Mouse (Mus musculus): ENCODE measurements around the gene Ccdc186. TPM values are rescaled to one million over a fixed set of nuclear protein-coding genes. Genes with fewer than 3 reads are reported as not detected.

Gene Ccdc186
- polyA plus RNA-seq, 1 experiment from 2014 or later, result 20.2 TPM

GRCm38 (mm10) chr19:56828305-56828704 is 6.3 kb upstream of the Ccdc186 start:
- H3K4me2 ChIP-seq (ENCODE audit: low read length), result no peak overlapping the region
- H3K4me1 ChIP-seq (ENCODE audit: control insufficient read depth, insufficient read depth, low read depth, low read length), result no peaks in the 10 kb centered on the region
- WGBS, result 84% methylated on average over 11 of the region's 11 CpGs
- ATAC-seq, result no peak
- no peaks in the 10 kb centered on the region for H3K9me3 ChIP-seq (ENCODE audit: control insufficient read depth, low read length)
- H3K27ac ChIP-seq (ENCODE audit: low read depth, low read length), result no peak overlapping the region
- H3K27me3 ChIP-seq (replicated peaks; ENCODE audit: control insufficient read depth, insufficient read depth, low read length), result no peaks in the 10 kb centered on the region
- no peak overlapping the region for H3K4me3 ChIP-seq (ENCODE audit: low read length)
- H3K9ac ChIP-seq (ENCODE audit: low read depth, low read length), result no peak overlapping the region
- H3K36me3 ChIP-seq (ENCODE audit: control insufficient read depth, insufficient read depth, low read length), result no peaks in the 10 kb centered on the region

GRCm38 (mm10) chr19:56826047-56826631 is 4.1 kb upstream of the Ccdc186 start, which contains the start of gene Tdrd1:
TSS of gene Tdrd1 (plus strand) at chr19:56826209.
- H3K9me3 ChIP-seq (ENCODE audit: control insufficient read depth, low read length), result no peaks in the 10 kb centered on the region
- no peaks in the 10 kb centered on the region for H3K27me3 ChIP-seq (replicated peaks; ENCODE audit: control insufficient read depth, insufficient read depth, low read length)
- H3K4me3 ChIP-seq (ENCODE audit: low read length), result peak within 1 kb of the TSS; percentile 20; the same call in 1 of the 2 replicates
- peaks cover 3% of the 10 kb centered on the region for H3K4me1 ChIP-seq (ENCODE audit: control insufficient read depth, insufficient read depth, low read depth, low read length)
- no peak within 1 kb of the TSS for H3K27ac ChIP-seq (ENCODE audit: low read depth, low read length)
- no peak within 1 kb of the TSS for H3K9ac ChIP-seq (ENCODE audit: low read depth, low read length)
- 60% methylated on average over 44 of the region's 44 CpGs for WGBS
- no peak for ATAC-seq
- peak within 1 kb of the TSS; percentile 47 for H3K4me2 ChIP-seq (ENCODE audit: low read length)
- no peaks in the 10 kb centered on the region for H3K36me3 ChIP-seq (ENCODE audit: control insufficient read depth, insufficient read depth, low read length)

DNA sequence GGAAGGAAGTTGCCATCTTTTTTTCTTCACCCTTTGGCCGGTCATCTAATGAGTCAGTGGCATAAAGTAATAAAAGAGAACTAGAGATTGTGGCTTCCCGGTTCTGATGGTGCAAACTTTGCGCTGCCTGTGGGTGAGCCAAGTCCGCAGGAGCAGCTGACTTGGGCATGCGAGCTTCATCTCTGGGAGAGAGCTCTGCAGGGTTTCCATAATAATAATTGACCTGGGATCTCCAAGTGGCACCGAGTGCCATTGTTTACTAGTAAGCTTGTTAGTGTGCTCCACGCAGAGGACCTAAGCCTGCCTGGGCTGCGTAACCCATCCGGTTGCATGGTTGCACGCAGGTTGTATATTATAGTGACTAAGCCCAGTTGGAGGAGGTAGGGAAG is 452 bp upstream of the Ccdc186 start:
- peaks cover 24% of the 10 kb centered on the region for H3K4me1 ChIP-seq (ENCODE audit: control insufficient read depth, insufficient read depth, low read depth, low read length)
- H3K27ac ChIP-seq (ENCODE audit: low read depth, low read length), result 0 out of 2 replicates have a peak overlapping the region, but pooled peaks have one; percentile 6
- WGBS, result 17% methylated on average over 10 of the region's 10 CpGs
- ATAC-seq, result peak; percentile 52
- H3K9ac ChIP-seq (ENCODE audit: low read depth, low read length), result peak overlapping the region; percentile 96
- H3K4me3 ChIP-seq (ENCODE audit: low read length), result peak overlapping the region; percentile 92
- peak overlapping the region; percentile 74 for H3K4me2 ChIP-seq (ENCODE audit: low read length)
- H3K36me3 ChIP-seq (ENCODE audit: control insufficient read depth, insufficient read depth, low read length), result no peaks in the 10 kb centered on the region
- no peaks in the 10 kb centered on the region for H3K9me3 ChIP-seq (ENCODE audit: control insufficient read depth, low read length)
- no peaks in the 10 kb centered on the region for H3K27me3 ChIP-seq (replicated peaks; ENCODE audit: control insufficient read depth, insufficient read depth, low read length)

- peak overlapping the region; percentile 93 for H3K27ac ChIP-seq (ENCODE audit: low read depth, low read length)
- H3K4me1 ChIP-seq (ENCODE audit: control insufficient read depth, insufficient read depth, low read depth, low read length), result peaks cover 24% of the 10 kb centered on the region
- H3K9me3 ChIP-seq (ENCODE audit: control insufficient read depth, low read length), result no peaks in the 10 kb centered on the region
- no peaks in the 10 kb centered on the region for H3K36me3 ChIP-seq (ENCODE audit: control insufficient read depth, insufficient read depth, low read length)
- ATAC-seq, result no peak
- H3K4me2 ChIP-seq (ENCODE audit: low read length), result peak overlapping the region; percentile 66
- H3K27me3 ChIP-seq (replicated peaks; ENCODE audit: control insufficient read depth, insufficient read depth, low read length), result no peaks in the 10 kb centered on the region
- 4% methylated on average over 22 of the region's 22 CpGs for WGBS
- peak overlapping the region; percentile 96 for H3K9ac ChIP-seq (ENCODE audit: low read depth, low read length)
- peak overlapping the region; percentile 92 for H3K4me3 ChIP-seq (ENCODE audit: low read length)
These were observed 771 bp downstream of the Ccdc186 start for GRCm38 (mm10) chr19:56821040-56821797.

GRCm38 (mm10) chr19:56817851-56818526 is 4.0 kb downstream of the Ccdc186 start:
- no peaks in the 10 kb centered on the region for H3K9me3 ChIP-seq (ENCODE audit: control insufficient read depth, low read length)
- H3K27me3 ChIP-seq (replicated peaks; ENCODE audit: control insufficient read depth, insufficient read depth, low read length), result no peaks in the 10 kb centered on the region
- peak overlapping the region; percentile 30 for H3K4me2 ChIP-seq (ENCODE audit: low read length)
- 29% methylated on average over 14 of the region's 14 CpGs for WGBS
- no peak overlapping the region for H3K4me3 ChIP-seq (ENCODE audit: low read length)
- no peak overlapping the region for H3K27ac ChIP-seq (ENCODE audit: low read depth, low read length)
- peak overlapping the region; percentile 37; the same call in 1 of the 2 replicates for H3K9ac ChIP-seq (ENCODE audit: low read depth, low read length)
- peaks cover 24% of the 10 kb centered on the region for H3K4me1 ChIP-seq (ENCODE audit: control insufficient read depth, insufficient read depth, low read depth, low read length)
- ATAC-seq, result no peak
- H3K36me3 ChIP-seq (ENCODE audit: control insufficient read depth, insufficient read depth, low read length), result no peaks in the 10 kb centered on the region

DNA sequence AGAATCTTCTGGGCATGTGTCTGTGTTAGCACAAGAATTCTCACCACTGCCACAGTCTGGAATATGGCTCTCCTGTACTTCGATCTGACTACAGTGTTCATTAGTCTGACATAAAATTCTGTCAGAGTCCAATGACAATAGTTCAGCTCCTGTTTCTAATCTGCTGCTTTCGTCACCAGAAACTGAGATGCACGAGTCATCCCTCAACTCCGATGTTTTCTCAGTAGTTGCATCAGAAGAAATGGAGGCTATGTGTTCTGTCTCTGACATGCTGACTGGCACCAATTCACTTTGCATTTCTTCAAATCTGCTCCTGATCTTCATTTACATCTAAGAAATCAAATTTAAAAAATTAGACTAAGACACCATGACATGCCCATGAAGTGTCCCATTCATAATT is 8.6 kb downstream of the Ccdc186 start:
- 93% methylated on average over 4 of the region's 4 CpGs for WGBS
- Histone ChIP-seq H3K27me3 (replicated peaks; ENCODE audit: control insufficient read depth, insufficient read depth, low read length) (no peaks in the 10 kb centered on the region), H3K9me3 (ENCODE audit: control insufficient read depth, low read length) (no peaks in the 10 kb centered on the region), H3K27ac (ENCODE audit: low read depth, low read length) (no peak overlapping the region), H3K4me2 (ENCODE audit: low read length) (no peak overlapping the region), H3K4me1 (ENCODE audit: control insufficient read depth, insufficient read depth, low read depth, low read length) (peaks cover 11% of the 10 kb centered on the region), H3K9ac (ENCODE audit: low read depth, low read length) (no peak overlapping the region), H3K36me3 (ENCODE audit: control insufficient read depth, insufficient read depth, low read length) (no peaks in the 10 kb centered on the region; the same call in 1 of the 2 replicates), H3K4me3 (ENCODE audit: low read length) (no peak overlapping the region)
- no peak for ATAC-seq

DNA sequence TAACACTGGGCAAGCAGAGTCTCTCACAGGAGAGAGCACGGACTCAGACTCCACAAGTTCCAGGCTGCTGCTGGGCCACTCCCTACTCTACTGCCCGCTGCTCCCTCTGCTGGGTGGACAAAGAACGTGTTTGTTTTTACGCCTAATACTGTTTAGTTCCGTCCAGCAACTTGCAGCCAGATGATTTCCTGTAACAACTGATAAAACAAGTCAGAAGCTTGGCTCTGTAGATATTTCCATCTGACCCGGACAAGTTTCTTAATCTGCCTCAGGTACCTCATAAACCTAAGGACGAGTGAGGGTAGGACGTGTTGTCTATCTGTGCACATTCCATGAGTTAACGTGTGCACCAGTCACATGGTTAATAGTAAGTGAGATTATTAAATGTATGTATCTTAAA is 10.4 kb downstream of the Ccdc186 start:
- Histone ChIP-seq H3K27ac (ENCODE audit: low read depth, low read length) (no peak overlapping the region), H3K36me3 (ENCODE audit: control insufficient read depth, insufficient read depth, low read length) (peaks cover 14% of the 10 kb centered on the region), H3K4me1 (ENCODE audit: control insufficient read depth, insufficient read depth, low read depth, low read length) (peaks cover 2% of the 10 kb centered on the region; the same call in 1 of the 2 replicates), H3K4me3 (ENCODE audit: low read length) (no peak overlapping the region), H3K4me2 (ENCODE audit: low read length) (no peak overlapping the region), H3K27me3 (replicated peaks; ENCODE audit: control insufficient read depth, insufficient read depth, low read length) (no peaks in the 10 kb centered on the region), H3K9me3 (ENCODE audit: control insufficient read depth, low read length) (no peaks in the 10 kb centered on the region), H3K9ac (ENCODE audit: low read depth, low read length) (no peak overlapping the region)
- peak; percentile 52; the same call in 1 of the 2 replicates for ATAC-seq
- 49% methylated on average over 9 of the region's 9 CpGs for WGBS

DNA sequence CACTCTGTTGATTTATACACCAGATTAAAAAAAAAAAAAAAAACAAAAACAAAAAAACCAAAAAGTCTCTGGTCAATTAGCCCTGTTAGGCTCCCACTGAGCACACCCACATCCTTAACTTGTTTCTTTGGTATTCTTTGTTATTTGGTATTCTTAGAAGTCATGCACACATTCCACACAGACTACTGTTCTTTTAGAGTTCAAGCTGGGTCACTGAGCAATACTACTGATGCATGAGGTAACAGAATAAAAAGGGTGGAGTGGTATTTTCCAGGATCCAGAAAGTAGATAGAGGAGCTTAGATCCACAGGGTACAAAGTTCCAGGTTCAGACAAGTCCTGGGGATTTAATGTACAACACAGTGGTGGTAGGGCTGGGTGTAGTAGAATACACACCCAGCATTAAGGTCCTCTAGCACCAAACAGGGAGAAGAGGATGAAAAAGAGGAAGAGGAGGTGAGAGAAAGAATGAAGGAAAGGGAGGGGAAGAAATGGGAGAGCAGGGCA is 11.3 kb downstream of the Ccdc186 start:
- no peak for ATAC-seq

GRCm38 (mm10) chr19:56808771-56809170 is 13.2 kb downstream of the Ccdc186 start:
- no peaks in the 10 kb centered on the region for H3K27me3 ChIP-seq (replicated peaks; ENCODE audit: control insufficient read depth, insufficient read depth, low read length)
- 56% methylated on average over 5 of the region's 5 CpGs for WGBS
- no peak overlapping the region for H3K9ac ChIP-seq (ENCODE audit: low read depth, low read length)
- no peak for ATAC-seq
- H3K36me3 ChIP-seq (ENCODE audit: control insufficient read depth, insufficient read depth, low read length), result peaks cover 17% of the 10 kb centered on the region
- no peaks in the 10 kb centered on the region for H3K9me3 ChIP-seq (ENCODE audit: control insufficient read depth, low read length)
- H3K4me1 ChIP-seq (ENCODE audit: control insufficient read depth, insufficient read depth, low read depth, low read length), result peaks cover 2% of the 10 kb centered on the region; the same call in 1 of the 2 replicates
- H3K4me3 ChIP-seq (ENCODE audit: low read length), result no peak overlapping the region
- H3K4me2 ChIP-seq (ENCODE audit: low read length), result no peak overlapping the region
- H3K27ac ChIP-seq (ENCODE audit: low read depth, low read length), result no peak overlapping the region

More for the DNA sequence above, 11.3 kb downstream of the Ccdc186 start:
- H3K4me2 ChIP-seq (ENCODE audit: low read length), result no peak overlapping the region
- peaks cover 2% of the 10 kb centered on the region; the same call in 1 of the 2 replicates for H3K4me1 ChIP-seq (ENCODE audit: control insufficient read depth, insufficient read depth, low read depth, low read length)
- H3K36me3 ChIP-seq (ENCODE audit: control insufficient read depth, insufficient read depth, low read length), result peaks cover 14% of the 10 kb centered on the region
- H3K4me3 ChIP-seq (ENCODE audit: low read length), result no peak overlapping the region
- no peaks in the 10 kb centered on the region for H3K9me3 ChIP-seq (ENCODE audit: control insufficient read depth, low read length)
- no peak overlapping the region for H3K27ac ChIP-seq (ENCODE audit: low read depth, low read length)
- no peak overlapping the region for H3K9ac ChIP-seq (ENCODE audit: low read depth, low read length)
- H3K27me3 ChIP-seq (replicated peaks; ENCODE audit: control insufficient read depth, insufficient read depth, low read length), result no peaks in the 10 kb centered on the region
